Mouse (Mus musculus) embryo, embryonic 9.5 days (tissue): Measurements from ENCODE around the gene Plch1.

Source experiments
- DNase-seq: peaks from one replicate; pipeline ENCODE4 v3.0.0-alpha.2; 2017; ENCODE audit errors: extremely low spot score

Gene Plch1

DNA sequence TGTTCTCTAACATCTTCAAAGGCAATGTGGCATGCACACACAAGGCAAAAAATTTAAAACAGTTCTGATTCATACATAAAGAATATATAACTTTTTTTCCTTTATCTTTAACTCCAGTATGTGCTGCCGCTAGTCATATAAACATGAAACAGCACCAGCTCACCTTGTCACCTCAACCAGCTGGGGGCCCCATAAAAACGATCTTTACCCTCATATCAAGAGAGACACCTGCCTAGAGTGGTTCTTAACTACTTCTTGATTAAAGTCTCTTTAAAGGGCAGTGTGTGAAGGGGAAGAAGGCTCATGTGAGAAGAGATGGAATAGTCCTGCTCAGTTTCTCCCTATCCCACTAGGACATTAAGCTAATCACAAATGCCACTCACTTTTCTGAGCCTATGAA is 205.6 kb downstream of the Plch1 start:
- DNase-seq, result no peak

GRCm38 (mm10) chr3:63692727-63693126 is 206.5 kb downstream of the Plch1 start:
- no peak for DNase-seq

- DNase-seq, result no peak
Observed at GRCm38 (mm10) chr3:63668779-63669178, 230.5 kb downstream of the Plch1 start.

DNA sequence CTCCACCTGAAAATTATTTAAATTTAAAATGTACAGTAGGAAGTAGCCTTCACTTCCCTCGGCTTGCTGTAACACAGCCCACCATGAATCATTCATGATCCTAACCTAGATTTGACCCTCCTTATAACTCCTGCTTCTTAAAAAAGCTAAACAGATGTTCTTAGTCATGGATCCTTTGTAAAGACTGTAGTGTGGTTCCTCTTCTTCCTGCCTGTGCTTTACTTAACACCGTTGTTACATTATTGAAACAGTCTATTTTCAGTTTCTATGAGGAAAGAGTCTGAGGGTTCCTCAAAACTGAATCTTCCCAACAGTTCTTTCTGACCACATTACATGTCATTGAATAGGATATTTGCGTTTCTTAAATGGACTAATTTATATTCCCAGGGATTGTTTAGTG is 234.0 kb downstream of the Plch1 start:
- no peak for DNase-seq

DNA sequence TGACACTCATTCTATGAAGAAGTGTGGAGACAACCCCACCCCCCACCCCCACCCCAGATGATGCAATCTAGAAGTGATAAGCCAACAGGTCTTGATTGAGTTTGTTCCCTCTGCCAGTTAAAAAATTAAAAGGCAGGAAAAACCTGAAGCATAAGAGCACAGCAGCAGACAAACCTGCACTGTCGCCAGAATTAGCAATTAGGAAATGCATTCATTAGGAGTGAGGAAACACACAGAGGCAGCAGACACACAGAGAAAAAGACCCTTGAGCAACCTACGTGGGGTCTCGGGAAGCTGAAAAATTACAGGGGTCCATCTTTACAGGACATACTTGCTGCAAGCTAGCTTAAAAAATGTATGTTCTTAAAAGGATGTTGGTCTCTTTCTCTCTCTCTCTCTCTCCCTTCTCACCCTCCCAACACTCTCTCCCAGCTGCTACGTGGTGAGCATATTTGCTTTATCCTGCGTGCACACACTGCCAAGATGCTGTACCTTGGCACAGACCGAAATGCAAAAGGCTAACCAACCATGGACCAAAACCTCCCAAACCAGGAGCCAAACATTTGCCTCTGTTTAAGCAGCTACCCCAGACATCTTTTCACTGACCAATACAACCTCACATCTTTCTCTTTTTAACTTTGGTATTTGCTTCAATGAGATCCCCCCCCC is 234.6 kb downstream of the Plch1 start:
- DNase-seq, result no peak
